Mouse (Mus musculus) testis, postnatal 14 days (tissue): Measurements from ENCODE around the gene Bdkrb2.

ENCODE experiments used
- DNase-seq: peaks from one replicate; pipeline ENCODE4 v3.0.0; 2021; ENCODE audit warnings: low spot score

Bdkrb2 gene

GRCm38 (mm10) chr12:105562936-105563680 is at the start of gene Bdkrb2:
Gene Bdkrb2 (plus strand): TSS chr12:105563226.
- DNase-seq, result peak; percentile 27

GRCm38 (mm10) chr12:105514111-105514510 is 48.9 kb upstream of the Bdkrb2 start:
- no peak for DNase-seq

- DNase-seq, result peak; percentile 16
Observed at GRCm38 (mm10) chr12:105517026-105517675, 45.9 kb upstream of the Bdkrb2 start.

GRCm38 (mm10) chr12:105519851-105520250 is 43.2 kb upstream of the Bdkrb2 start:
- DNase-seq, result no peak

GRCm38 (mm10) chr12:105521170-105521762 is 41.8 kb upstream of the Bdkrb2 start:
- DNase-seq, result no peak

GRCm38 (mm10) chr12:105523737-105524136 is 39.3 kb upstream of the Bdkrb2 start:
- DNase-seq, result no peak

- DNase-seq, result no peak
Observed at GRCm38 (mm10) chr12:105526186-105526585, 36.8 kb upstream of the Bdkrb2 start.

GRCm38 (mm10) chr12:105526829-105527228 is 36.2 kb upstream of the Bdkrb2 start:
- DNase-seq, result peak; percentile 37

GRCm38 (mm10) chr12:105529545-105529944 is 33.5 kb upstream of the Bdkrb2 start:
- DNase-seq, result no peak

GRCm38 (mm10) chr12:105531724-105532371 is 31.2 kb upstream of the Bdkrb2 start:
- no peak for DNase-seq

- no peak for DNase-seq
Observed at GRCm38 (mm10) chr12:105534842-105535241, 28.2 kb upstream of the Bdkrb2 start.

- no peak for DNase-seq
Observed at GRCm38 (mm10) chr12:105535968-105536760, 26.9 kb upstream of the Bdkrb2 start.

GRCm38 (mm10) chr12:105537162-105537561 is 25.9 kb upstream of the Bdkrb2 start:
- DNase-seq, result no peak

- DNase-seq, result no peak
Observed at GRCm38 (mm10) chr12:105539649-105540048, 23.4 kb upstream of the Bdkrb2 start.

GRCm38 (mm10) chr12:105541590-105542402 is 21.2 kb upstream of the Bdkrb2 start:
- DNase-seq, result no peak

- DNase-seq, result no peak
Observed at GRCm38 (mm10) chr12:105542513-105542912, 20.5 kb upstream of the Bdkrb2 start.

GRCm38 (mm10) chr12:105543176-105543575 is 19.9 kb upstream of the Bdkrb2 start:
- DNase-seq, result no peak

- DNase-seq, result no peak
Observed at GRCm38 (mm10) chr12:105543751-105544150, 19.3 kb upstream of the Bdkrb2 start.

- DNase-seq, result no peak
Observed at GRCm38 (mm10) chr12:105544872-105545271, 18.2 kb upstream of the Bdkrb2 start.

- no peak for DNase-seq
Observed at GRCm38 (mm10) chr12:105545696-105546435, 17.2 kb upstream of the Bdkrb2 start.
